Mouse (Mus musculus) heart, adult 9 months (tissue): ENCODE results near the gene Adra2c.

ENCODE experiments used
- DNase-seq, 2 experiments: peaks; one replicate each; pipeline ENCODE4 v3.0.0; 2022; ENCODE audit warnings: low spot score in 2 of 2

Adra2c gene

DNA sequence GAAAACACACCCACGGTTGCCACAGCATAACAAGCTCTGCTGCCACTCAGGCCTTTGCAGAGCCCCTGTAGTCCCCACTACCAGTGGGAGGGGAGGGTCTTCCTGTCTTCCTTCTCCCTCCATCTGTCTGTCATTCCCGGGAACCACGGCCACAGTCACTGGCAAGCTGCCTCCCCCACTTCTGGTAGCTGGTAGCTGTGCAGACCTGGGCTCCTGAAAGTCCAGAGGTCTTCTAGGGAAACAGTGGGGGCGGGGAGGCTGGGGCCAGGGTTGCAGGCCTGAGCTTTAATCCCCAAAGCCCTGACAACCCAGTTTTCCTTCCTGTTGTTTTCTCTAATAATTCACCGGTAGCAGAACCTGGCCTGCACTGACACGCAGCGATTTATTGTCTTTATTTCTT is 31.7 kb downstream of the Adra2c start:
- no peak for DNase-seq

DNA sequence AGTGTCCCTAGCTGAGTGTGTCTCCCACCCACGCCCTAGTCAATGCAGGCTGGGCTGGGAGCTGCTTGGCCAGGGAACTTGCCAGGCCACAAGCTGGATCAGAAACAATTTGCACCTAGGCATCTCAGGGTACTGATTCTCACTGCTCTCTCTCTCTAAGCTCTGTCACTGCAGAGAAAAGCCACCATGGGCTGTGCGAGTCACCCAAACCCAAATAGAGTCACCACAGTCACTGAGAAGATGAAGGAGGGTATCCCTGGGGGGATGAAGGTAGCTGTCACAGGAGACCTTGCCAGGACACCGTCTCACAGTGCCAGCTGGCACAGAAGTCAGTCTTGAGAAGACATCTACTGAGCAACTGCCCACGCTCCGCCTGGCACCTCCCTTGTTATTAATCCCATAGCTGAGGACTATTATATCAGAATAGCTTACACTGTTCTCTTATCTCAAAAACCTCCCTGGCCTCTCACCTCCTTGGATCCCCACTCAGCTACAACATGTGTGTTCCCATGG is 33.7 kb downstream of the Adra2c start:
- DNase-seq, result no peak

DNA sequence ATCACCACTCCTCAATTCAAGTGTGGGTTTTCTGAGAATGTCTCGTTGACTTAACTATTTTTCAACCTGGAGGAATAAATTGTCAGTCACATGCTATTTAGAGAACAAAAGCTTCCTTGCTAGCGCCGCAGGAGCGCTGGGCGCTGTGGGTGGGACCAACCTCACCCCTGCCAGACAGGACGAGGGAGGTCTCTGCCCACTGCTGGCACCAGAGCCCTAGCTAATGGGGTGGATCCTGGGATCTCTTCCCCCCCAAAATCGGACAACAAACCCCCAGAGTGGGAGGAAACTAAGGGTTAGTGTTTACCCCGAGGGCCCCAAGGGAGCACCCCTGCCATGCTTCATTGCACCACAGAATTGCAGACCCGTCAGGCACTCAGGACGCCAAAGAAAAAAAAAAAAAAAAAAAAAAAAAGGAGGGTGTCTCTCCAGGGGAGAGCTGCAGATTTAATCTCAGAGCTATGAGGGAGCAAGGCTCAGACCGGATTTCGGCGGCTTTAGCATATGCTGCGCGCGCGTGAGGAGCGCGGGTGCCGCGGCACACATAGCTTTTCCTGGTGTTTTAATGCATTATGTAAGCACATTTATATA is 35.2 kb downstream of the Adra2c start:
- no peak for DNase-seq

DNA sequence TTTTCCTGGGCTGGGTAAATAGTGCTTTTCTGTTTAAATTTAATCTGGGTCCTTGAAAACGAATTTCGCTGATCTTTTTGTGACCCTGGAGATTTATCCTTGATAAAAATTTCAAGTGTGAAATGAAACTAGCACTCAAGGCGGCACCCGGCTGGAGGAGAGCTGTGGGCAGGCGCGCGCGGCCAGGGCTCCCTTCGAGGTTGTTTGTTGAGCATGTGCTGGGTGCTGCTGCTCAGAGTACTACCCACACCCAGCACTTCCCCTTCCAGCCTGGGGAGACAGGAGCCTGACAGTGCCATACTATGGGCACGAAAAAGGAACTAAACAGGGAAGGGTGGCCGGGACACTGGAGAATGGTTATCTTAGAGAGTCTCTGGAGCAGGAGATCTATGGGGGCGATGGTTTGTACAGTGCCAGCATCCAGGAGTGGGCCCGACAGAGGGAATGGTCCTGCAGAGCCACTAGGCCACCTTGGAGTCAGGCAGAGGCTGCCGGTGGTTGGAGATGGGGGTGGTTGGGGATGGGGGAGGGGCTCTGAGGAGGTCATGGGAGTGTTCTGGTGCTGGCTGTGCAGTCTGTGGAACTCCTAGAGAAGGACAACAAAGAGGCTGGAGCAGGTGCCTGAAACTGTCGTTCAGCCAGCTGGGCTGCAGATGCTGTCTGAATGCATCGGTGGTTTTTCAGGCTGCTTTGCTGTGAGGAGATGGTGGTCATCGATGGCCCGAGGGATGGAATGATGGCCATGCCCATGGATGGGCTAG is 35.9 kb downstream of the Adra2c start:
- DNase-seq, result no peak

DNA sequence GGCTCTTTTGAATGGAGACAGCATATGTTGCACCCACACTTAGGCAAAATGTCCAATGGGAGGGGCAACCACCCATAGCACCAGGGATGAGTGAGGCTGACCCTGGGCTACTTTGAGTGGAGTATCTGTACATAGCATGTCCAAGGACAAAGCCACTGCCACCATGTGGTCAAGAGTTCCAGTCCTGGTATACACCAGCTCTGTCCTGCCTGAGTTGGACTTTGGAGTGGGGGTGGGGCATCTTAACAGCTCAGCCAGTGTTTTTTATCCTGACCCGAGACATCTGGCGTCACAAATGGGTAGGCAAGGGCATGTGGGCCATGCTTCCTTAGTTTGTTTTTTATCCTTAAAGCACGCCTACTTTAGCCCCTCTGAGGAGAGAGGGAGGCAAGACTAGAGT is 36.5 kb downstream of the Adra2c start:
- no peak for DNase-seq

DNA sequence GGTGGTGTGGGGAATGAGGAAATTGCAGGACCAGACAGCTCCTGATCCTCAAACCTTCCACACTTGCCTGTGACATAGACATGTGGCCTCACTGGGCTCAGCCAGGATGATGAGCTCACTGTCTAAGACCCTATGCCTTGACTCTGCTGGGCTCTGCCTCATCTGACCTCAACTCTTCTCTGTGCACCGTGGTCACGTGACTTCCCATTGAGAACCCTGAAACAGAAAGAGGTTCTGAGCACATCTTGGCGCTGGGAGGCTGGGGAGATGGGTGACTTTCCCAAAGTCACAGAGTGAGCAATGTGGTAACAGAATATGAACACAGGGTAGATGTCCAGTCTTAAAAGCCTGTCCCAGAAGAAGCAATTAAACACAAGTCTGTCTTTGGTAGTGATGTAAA is 37.1 kb downstream of the Adra2c start:
- DNase-seq, result no peak

DNA sequence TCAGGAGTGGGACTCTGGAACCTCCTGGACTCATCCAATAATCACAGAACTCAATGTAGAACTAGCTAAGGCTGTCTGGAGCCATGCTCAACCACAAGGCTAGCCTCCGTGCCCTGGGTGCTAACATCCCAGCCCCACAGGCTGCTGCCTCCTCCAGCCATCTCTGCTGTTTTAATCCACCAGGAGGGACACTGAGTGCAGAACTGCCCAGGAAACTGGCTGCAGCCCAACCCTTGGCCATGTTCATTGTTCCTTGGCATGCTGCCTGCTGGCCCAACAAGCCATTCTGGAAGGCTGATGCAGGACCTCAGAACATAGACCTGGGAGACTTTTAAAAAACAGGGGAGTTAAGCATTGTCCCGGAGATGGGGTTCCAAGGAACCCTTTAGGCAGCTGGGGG is 42.5 kb downstream of the Adra2c start:
- peak; percentile 71 to 75 for DNase-seq

DNA sequence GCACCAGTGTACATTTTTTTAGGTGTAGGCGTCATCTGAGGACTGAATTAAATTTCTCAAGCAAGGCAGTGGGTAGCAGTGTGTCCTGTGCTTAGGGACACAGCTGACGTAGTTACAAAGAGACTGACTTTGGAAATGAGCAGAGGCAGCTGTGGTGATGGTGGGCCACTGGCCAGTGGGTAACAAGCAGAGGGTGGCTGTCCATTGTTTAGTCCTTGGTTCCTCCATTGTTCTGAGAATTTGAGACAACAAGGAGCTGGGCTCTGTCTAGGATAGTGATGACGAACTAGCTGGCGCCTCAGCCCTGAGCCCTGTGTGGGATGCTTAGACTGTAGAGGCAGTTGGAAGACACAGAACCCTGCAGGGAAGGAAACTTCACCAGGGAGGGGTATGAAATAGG is 52.7 kb downstream of the Adra2c start:
- no peak for DNase-seq
